ENCODE assay signal across 29 mouse cellular contexts in genomic region chr4:144749139-144749538, GRCm38 (mm10). TPM values are rescaled to one million over a fixed set of nuclear protein-coding genes. Genes with fewer than 3 reads are reported as not detected.
DNase-seq lines count a peak whose midpoint lies in the region; ATAC-seq and TF ChIP-seq lines count a peak whose summit lies in the region.
"Had no signal": no experiment of that assay in that cellular context is flagged by ENCODE, and none has a peak within 500 bp of the region (broad histone marks: within the 10 kb centered on the region; RNA-seq: fewer than 3 reads in every experiment).

No protein-coding gene starts in this region.

- H3K4me1 ChIP-seq in hindbrain, postnatal 0 days (ENCODE audit: insufficient read depth, low read length): no peaks in the 10 kb centered on the region
- H3K4me1 ChIP-seq in hindbrain, embryonic 11.5 days (replicated peaks; ENCODE audit: control insufficient read depth, insufficient read depth, low read length): no peaks in the 10 kb centered on the region
- no peaks in the 10 kb centered on the region for H3K4me1 ChIP-seq in intestine, embryonic 14.5 days (replicated peaks; ENCODE audit: control insufficient read depth, insufficient read depth, low read length)
- peaks cover 6% of the 10 kb centered on the region; the same call in 1 of the 2 replicates for H3K4me1 ChIP-seq in limb, embryonic 13.5 days
- H3K4me1 ChIP-seq: embryonic facial prominence, embryonic 15.5 days; forebrain, embryonic 10.5 days; heart, embryonic 15.5 days; hindbrain, embryonic 10.5 days; kidney, embryonic 15.5 days; limb, embryonic 15.5 days; liver, embryonic 15.5 days; midbrain, embryonic 13.5 days had no signal

- H3K27ac ChIP-seq in hindbrain, postnatal 0 days: no peak overlapping the region
- H3K27ac ChIP-seq in hindbrain, embryonic 11.5 days (ENCODE audit: low read depth, low read length): no peak overlapping the region
- H3K27ac ChIP-seq in intestine, embryonic 14.5 days (ENCODE audit: low read depth): no peak overlapping the region
- H3K27ac ChIP-seq in limb, embryonic 13.5 days: no peak overlapping the region
- H3K27ac ChIP-seq: embryonic facial prominence, embryonic 15.5 days; forebrain, embryonic 10.5 days; heart, embryonic 15.5 days; hindbrain, embryonic 10.5 days; kidney, embryonic 15.5 days; limb, embryonic 15.5 days; liver, embryonic 15.5 days; midbrain, embryonic 13.5 days had no signal

- WGBS in hindbrain, postnatal 0 days: 42% methylated on average over 1 of the region's 1 CpGs
- 63% methylated on average over 1 of the region's 1 CpGs for WGBS in hindbrain, embryonic 11.5 days
- WGBS in intestine, embryonic 14.5 days: 0% methylated on average over 1 of the region's 1 CpGs
- WGBS in limb, embryonic 13.5 days: 0% methylated on average over 1 of the region's 1 CpGs

- H3K27me3 ChIP-seq in hindbrain, postnatal 0 days (ENCODE audit: insufficient read depth, low read length): no peaks in the 10 kb centered on the region
- no peaks in the 10 kb centered on the region for H3K27me3 ChIP-seq in hindbrain, embryonic 11.5 days (ENCODE audit: control insufficient read depth, insufficient read depth, low read length)
- no peaks in the 10 kb centered on the region for H3K27me3 ChIP-seq in intestine, embryonic 14.5 days (replicated peaks; ENCODE audit: control insufficient read depth, insufficient read depth, low read length)
- H3K27me3 ChIP-seq in limb, embryonic 13.5 days: no peaks in the 10 kb centered on the region
- H3K27me3 ChIP-seq: embryonic facial prominence, embryonic 15.5 days; heart, embryonic 15.5 days; kidney, embryonic 15.5 days; limb, embryonic 15.5 days; liver, embryonic 15.5 days; midbrain, embryonic 13.5 days had no signal

- ATAC-seq in hindbrain, postnatal 0 days: no peak
- ATAC-seq in hindbrain, embryonic 11.5 days (ENCODE audit: low FRiP score): no peak
- ATAC-seq in intestine, embryonic 14.5 days (replicated peaks; ENCODE audit: low FRiP score, low TSS enrichment, low read depth): peak; percentile 88
- ATAC-seq in limb, embryonic 13.5 days (ENCODE audit: low FRiP score, low read depth): peak; percentile 57; the same call in 1 of the 2 replicates
- ATAC-seq: inflammation-experienced regulatory T-cells, adult 6 months; midbrain, embryonic 13.5 days had no signal

- no peaks in the 10 kb centered on the region for H3K36me3 ChIP-seq in hindbrain, postnatal 0 days (ENCODE audit: insufficient read depth, low read length)
- H3K36me3 ChIP-seq in hindbrain, embryonic 11.5 days (ENCODE audit: control insufficient read depth, insufficient read depth, low read length): no peaks in the 10 kb centered on the region
- H3K36me3 ChIP-seq in intestine, embryonic 14.5 days (ENCODE audit: control insufficient read depth, insufficient read depth, low read length): no peaks in the 10 kb centered on the region
- H3K36me3 ChIP-seq in limb, embryonic 13.5 days: no peaks in the 10 kb centered on the region
- H3K36me3 ChIP-seq: embryonic facial prominence, embryonic 15.5 days; forebrain, embryonic 10.5 days; heart, embryonic 15.5 days; hindbrain, embryonic 10.5 days; kidney, embryonic 15.5 days; limb, embryonic 15.5 days; liver, embryonic 15.5 days; midbrain, embryonic 13.5 days had no signal

- TF ChIP-seq CTCF in hindbrain, postnatal 0 days (IDR thresholded peaks at IDR 0.05; ENCODE audit: low read depth): no peak

- no peak overlapping the region for H3K4me3 ChIP-seq in hindbrain, postnatal 0 days (ENCODE audit: low read length)
- no peak overlapping the region for H3K4me3 ChIP-seq in hindbrain, embryonic 11.5 days (ENCODE audit: low read depth, low read length)
- H3K4me3 ChIP-seq in intestine, embryonic 14.5 days (ENCODE audit: low read depth, low read length): no peak overlapping the region
- H3K4me3 ChIP-seq in limb, embryonic 13.5 days: no peak overlapping the region
- H3K4me3 ChIP-seq: embryonic facial prominence, embryonic 15.5 days; forebrain, embryonic 10.5 days; heart, embryonic 15.5 days; hindbrain, embryonic 10.5 days; kidney, embryonic 15.5 days; limb, embryonic 15.5 days; liver, embryonic 15.5 days; midbrain, embryonic 13.5 days; myocyte had no signal

- H3K4me2 ChIP-seq in hindbrain, postnatal 0 days (ENCODE audit: low read depth, low read length): no peak overlapping the region
- no peak overlapping the region for H3K4me2 ChIP-seq in hindbrain, embryonic 11.5 days (replicated peaks; ENCODE audit: low read depth, low read length)
- no peak overlapping the region for H3K4me2 ChIP-seq in intestine, embryonic 14.5 days (ENCODE audit: low read length)
- no peak overlapping the region for H3K4me2 ChIP-seq in limb, embryonic 13.5 days (replicated peaks)
- H3K4me2 ChIP-seq: embryonic facial prominence, embryonic 15.5 days; heart, embryonic 15.5 days; kidney, embryonic 15.5 days; limb, embryonic 15.5 days; liver, embryonic 15.5 days; midbrain, embryonic 13.5 days had no signal

- no peaks in the 10 kb centered on the region for H3K9me3 ChIP-seq in hindbrain, postnatal 0 days (ENCODE audit: low read length)
- H3K9me3 ChIP-seq in hindbrain, embryonic 11.5 days (ENCODE audit: control insufficient read depth, low read length): no peaks in the 10 kb centered on the region
- no peaks in the 10 kb centered on the region for H3K9me3 ChIP-seq in intestine, embryonic 14.5 days (ENCODE audit: control insufficient read depth, low read length)
- no peaks in the 10 kb centered on the region for H3K9me3 ChIP-seq in limb, embryonic 13.5 days
- H3K9me3 ChIP-seq: embryonic facial prominence, embryonic 15.5 days; heart, embryonic 15.5 days; kidney, embryonic 15.5 days; limb, embryonic 15.5 days; liver, embryonic 15.5 days had no signal

- DNase-seq in hindbrain, postnatal 0 days (ENCODE audit: low spot score): peak; percentile 1
- DNase-seq in hindbrain, embryonic 11.5 days (ENCODE audit: low spot score): no peak
- DNase-seq in embryo, embryonic 9.5 days (ENCODE audit: extremely low spot score): peak; percentile 6
- peak; percentile 52 for DNase-seq in intestine, embryonic 14.5 days (ENCODE audit: low spot score)
- no peak for DNase-seq in urinary bladder, postnatal 10 days (ENCODE audit: low spot score)
- no peak for DNase-seq in gastrocnemius, postnatal 25 days
- DNase-seq in cerebellum, adult 8-10 months: no peak
- DNase-seq: adrenal gland, adult 2 months; cerebellum, adult 11 months; cerebellum, postnatal 36 days; gastrocnemius, postnatal 36 days; kidney, postnatal 4 days; thymus, postnatal 36 days had no signal

- H3K9ac ChIP-seq in hindbrain, postnatal 0 days (replicated peaks; ENCODE audit: low read length): no peak overlapping the region
- no peak overlapping the region for H3K9ac ChIP-seq in hindbrain, embryonic 11.5 days (ENCODE audit: low read depth, low read length)
- no peak overlapping the region for H3K9ac ChIP-seq in intestine, embryonic 14.5 days (ENCODE audit: low read length)
- no peak overlapping the region for H3K9ac ChIP-seq in limb, embryonic 13.5 days
- H3K9ac ChIP-seq: embryonic facial prominence, embryonic 15.5 days; heart, embryonic 15.5 days; kidney, embryonic 15.5 days; limb, embryonic 15.5 days; liver, embryonic 15.5 days; midbrain, embryonic 13.5 days had no signal

RNA-seq across cellular contexts. Expression of gene Gm13178, which starts 27.9 kb away (rescaled TPM):
- total RNA-seq in hindbrain, postnatal 0 days (2014; rRNA removed): not detected in 2 replicates
- not detected in 2 replicates for polyA plus RNA-seq in hindbrain, postnatal 0 days (2015; fragmentation: Nextera tagmentation; extraction: Ambion mirVana)
- not detected in 2 replicates for polyA plus RNA-seq in hindbrain, embryonic 11.5 days (2014; fragmentation: Nextera tagmentation; extraction: Ambion mirVana)
- not detected in 2 replicates for polyA plus RNA-seq in intestine, embryonic 14.5 days (2014; fragmentation: Nextera tagmentation; extraction: Ambion mirVana)
- not detected in 2 replicates for polyA plus RNA-seq in limb, embryonic 13.5 days (2015; fragmentation: Nextera tagmentation; extraction: Ambion mirVana)
- not detected for total RNA-seq in gastrocnemius, postnatal 25 days (2021)
- total RNA-seq: adrenal gland, adult 2 months; gastrocnemius, postnatal 36 days; heart, adult 8-10 months; layer of hippocampus, postnatal 10 days; megakaryocyte progenitor cell, adult 5-6 weeks had no signal
- polyA plus RNA-seq: adrenal gland, adult 2 months; embryonic facial prominence, embryonic 15.5 days; forebrain, embryonic 10.5 days; heart, embryonic 15.5 days; hindbrain, embryonic 10.5 days; inflammation-experienced regulatory T-cells, adult 6 months; kidney, embryonic 15.5 days; liver, embryonic 15.5 days; lung, embryonic 16.5 days; midbrain, embryonic 13.5 days; myocyte had no signal

RNA-seq across cellular contexts. Expression of gene Gm438, which starts 37.2 kb away (rescaled TPM):
- not detected in 2 replicates for total RNA-seq in hindbrain, postnatal 0 days (2014; rRNA removed)
- not detected in 2 replicates for polyA plus RNA-seq in hindbrain, postnatal 0 days (2015; fragmentation: Nextera tagmentation; extraction: Ambion mirVana)
- not detected in 2 replicates for polyA plus RNA-seq in hindbrain, embryonic 11.5 days (2014; fragmentation: Nextera tagmentation; extraction: Ambion mirVana)
- not detected in 2 replicates for polyA plus RNA-seq in intestine, embryonic 14.5 days (2014; fragmentation: Nextera tagmentation; extraction: Ambion mirVana)
- not detected in 2 replicates for polyA plus RNA-seq in limb, embryonic 13.5 days (2015; fragmentation: Nextera tagmentation; extraction: Ambion mirVana)
- not detected for total RNA-seq in gastrocnemius, postnatal 25 days (2021)
- total RNA-seq: adrenal gland, adult 2 months; gastrocnemius, postnatal 36 days; heart, adult 8-10 months; layer of hippocampus, postnatal 10 days; left cerebral cortex, adult 8-10 months; megakaryocyte progenitor cell, adult 5-6 weeks had no signal
- polyA plus RNA-seq: adrenal gland, adult 2 months; embryonic facial prominence, embryonic 15.5 days; forebrain, embryonic 10.5 days; heart, embryonic 15.5 days; hindbrain, embryonic 10.5 days; inflammation-experienced regulatory T-cells, adult 6 months; kidney, embryonic 15.5 days; liver, embryonic 15.5 days; lung, embryonic 16.5 days; midbrain, embryonic 13.5 days; myocyte had no signal

Comparison
In these comparisons a context has a peak if more than half of its experiments do, and no peak if none do; other contexts are left out.
1. DNase-seq: peak in hindbrain, postnatal 0 days (single experiment), embryo, embryonic 9.5 days (single experiment) and intestine, embryonic 14.5 days (single experiment); none in hindbrain, embryonic 11.5 days (single experiment), urinary bladder, postnatal 10 days (single experiment), gastrocnemius, postnatal 25 days (single experiment) and cerebellum, adult 8-10 months (single experiment).
2. ATAC-seq: peak in intestine, embryonic 14.5 days (single experiment) and limb, embryonic 13.5 days (single experiment); none in hindbrain, postnatal 0 days (single experiment) and hindbrain, embryonic 11.5 days (single experiment).